Mouse (Mus musculus) mature B cell (primary cell): ENCODE data around the gene Grm8.

ENCODE experiments used
- in situ Hi-C: fragments of 300-500 bp; cut with MboI; formaldehyde crosslinking; loops from 2 replicates; pipeline ENCODE4 v1.14.3; 2019

Grm8 gene

DNA sequence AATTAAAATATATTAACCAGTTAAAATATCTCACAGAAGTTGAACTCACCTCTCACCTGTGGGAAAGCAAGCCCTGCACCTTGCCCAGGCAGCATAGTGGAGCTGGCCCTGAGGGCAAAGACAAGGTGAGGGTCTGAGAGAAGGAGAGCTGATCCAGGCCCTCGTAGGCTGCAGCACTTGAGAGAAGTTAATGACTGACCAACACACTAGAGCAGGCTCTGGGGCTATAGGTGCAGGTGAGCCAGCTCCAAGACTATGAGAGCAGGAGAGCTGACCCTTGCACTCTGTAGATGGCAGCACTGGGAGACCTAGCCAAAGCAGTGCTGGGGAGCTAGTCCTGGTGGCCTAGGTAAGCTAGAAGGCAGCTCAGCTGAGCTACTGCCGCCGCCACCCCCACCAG lies 499.1 kb downstream of the Grm8 start:
- in situ Hi-C loops, result no loop called here

DNA sequence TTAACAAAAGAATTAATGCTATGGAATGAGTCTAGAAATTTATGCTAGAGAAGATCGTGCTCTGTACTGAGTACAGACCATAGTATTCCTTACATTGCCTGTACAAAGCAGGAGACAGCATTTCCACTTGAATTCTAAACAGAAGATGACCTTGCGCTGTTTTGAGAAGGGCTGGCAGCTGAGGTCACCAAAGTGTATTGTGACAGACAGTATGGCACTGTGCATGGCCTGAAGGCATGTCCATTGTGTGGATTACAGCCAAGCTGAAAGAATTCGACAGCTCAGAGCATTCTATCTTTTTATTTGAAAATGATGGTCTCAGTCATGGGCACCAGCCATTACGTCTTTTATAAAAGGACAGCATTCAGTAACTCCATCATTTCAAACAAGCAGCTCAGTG lies 517.5 kb downstream of the Grm8 start:
- in situ Hi-C loops, result no loop called here

DNA sequence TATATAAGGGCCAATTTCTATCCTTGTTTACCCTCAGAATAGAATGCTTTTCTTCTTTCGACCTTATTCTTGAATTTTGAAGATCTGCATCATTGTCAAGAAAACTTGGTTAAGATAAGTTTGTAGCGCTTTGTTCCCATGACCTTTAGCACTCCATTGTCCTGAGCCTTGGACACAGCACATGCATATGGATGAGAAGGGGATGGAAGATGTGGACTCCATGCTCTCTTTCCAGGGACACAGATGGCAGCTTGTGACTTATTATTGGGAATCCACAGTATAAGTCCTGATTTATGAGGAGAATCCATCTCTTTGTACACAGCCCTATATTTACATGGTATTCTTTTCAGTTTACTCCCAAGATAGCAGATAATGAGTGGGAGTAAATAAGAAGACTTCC lies 554.5 kb downstream of the Grm8 start:
- in situ Hi-C loops, result no loop called here

GRCm38 (mm10) chr6:27545516-27545915 lies 589.5 kb downstream of the Grm8 start:
- in situ Hi-C loops, result no loop called here

- in situ Hi-C loops, result no loop called here
Measured at GRCm38 (mm10) chr6:27517620-27518019, 617.4 kb downstream of the Grm8 start.

DNA sequence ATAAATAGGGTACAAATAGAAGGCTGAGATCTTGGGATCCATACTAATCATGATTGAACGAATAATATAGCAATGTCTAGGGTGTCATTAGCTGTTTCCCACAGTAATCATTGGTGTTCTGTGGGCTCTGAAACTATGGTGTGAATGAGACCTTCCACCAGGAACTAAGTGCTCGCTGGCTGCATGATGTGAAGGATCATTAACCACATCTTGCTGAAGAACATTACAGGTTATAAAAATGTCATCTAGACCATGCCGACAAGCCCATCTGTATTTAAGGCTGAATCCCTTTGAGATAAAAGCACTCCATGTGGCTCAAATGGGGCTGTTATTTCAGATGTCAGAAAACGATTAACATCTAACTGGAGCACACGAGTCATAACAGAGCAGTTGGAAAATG lies 674.0 kb downstream of the Grm8 start:
- in situ Hi-C loops, result no loop called here

- in situ Hi-C loops, result no loop called here
Measured at GRCm38 (mm10) chr6:27408473-27408872, 726.5 kb downstream of the Grm8 start.

- in situ Hi-C loops, result no loop called here
Measured at GRCm38 (mm10) chr6:27372416-27372815, 762.6 kb downstream of the Grm8 start.

- in situ Hi-C loops, result no loop called here
Measured at GRCm38 (mm10) chr6:27371095-27371494, 763.9 kb downstream of the Grm8 start.

DNA sequence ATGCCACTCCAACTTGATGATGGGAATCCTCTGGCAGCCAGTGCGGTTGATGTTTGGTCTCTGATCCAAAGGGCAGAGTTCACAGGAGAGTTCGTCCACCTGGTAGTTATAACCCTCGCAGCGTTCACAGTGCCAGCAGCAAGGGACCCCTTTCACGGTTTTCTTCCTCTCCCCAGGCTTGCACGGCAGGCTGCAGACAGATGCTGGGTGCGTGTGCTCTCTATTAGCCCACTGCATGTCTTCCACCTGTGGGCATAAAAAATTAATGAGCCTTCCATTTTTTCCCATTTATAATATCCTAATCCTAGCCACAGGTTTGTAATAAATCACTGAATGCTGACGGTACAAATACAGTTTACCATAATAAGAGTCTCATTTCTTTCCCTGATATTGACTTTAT lies 771.2 kb downstream of the Grm8 start:
- in situ Hi-C loops, result no loop called here

GRCm38 (mm10) chr6:27360440-27360839 lies 774.5 kb downstream of the Grm8 start:
- in situ Hi-C loops, result no loop called here

DNA sequence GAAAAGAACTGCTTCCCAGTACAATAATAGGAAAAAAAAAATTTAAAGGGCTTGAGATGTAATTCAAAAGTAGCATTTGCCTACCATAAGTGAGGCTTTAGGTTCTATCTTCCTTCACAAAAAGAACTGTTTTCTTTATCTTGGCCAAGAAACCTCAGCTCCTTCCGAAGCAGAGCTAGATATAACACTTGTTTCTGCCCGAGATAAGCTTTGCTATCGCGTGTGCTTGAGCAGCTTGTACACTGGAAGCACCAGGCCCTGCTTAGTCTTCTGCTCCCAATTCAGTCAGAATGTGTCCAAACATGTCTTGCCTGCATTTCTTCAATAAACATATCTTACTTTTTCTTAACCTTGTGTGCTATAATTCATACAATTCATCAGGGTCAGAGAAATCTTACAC lies 783.8 kb downstream of the Grm8 start:
- in situ Hi-C loops, result no loop called here

GRCm38 (mm10) chr6:27348272-27348671 lies 786.7 kb downstream of the Grm8 start:
- in situ Hi-C loops, result no loop called here

GRCm38 (mm10) chr6:27346311-27346710 lies 788.7 kb downstream of the Grm8 start:
- in situ Hi-C loops, result no loop called here

- in situ Hi-C loops, result no loop called here
Measured at GRCm38 (mm10) chr6:27340131-27340530, 794.8 kb downstream of the Grm8 start.

DNA sequence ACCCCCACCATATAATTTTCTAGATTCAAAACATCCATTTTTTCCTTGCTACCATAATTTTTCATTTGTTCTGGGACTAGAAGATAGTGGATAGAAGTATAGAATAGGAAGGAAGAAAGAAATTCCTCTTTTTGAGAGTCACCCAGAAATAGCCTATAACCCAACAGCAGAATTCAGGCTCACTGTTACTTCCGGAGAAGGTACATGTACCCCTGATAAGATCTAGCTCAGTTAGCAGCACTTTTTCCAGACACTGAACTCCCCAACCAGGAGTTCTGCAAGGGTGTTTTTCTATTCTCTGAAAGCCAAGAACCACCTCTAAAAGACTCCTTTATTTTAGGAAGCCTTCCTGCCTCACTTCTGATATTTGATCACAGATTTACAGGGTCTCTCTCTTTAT lies 816.4 kb downstream of the Grm8 start:
- in situ Hi-C loops, result no loop called here

- in situ Hi-C loops, result no loop called here
Measured at GRCm38 (mm10) chr6:27317422-27317821, 817.6 kb downstream of the Grm8 start.

- in situ Hi-C loops, result no loop called here
Measured at GRCm38 (mm10) chr6:27316018-27316417, 819.0 kb downstream of the Grm8 start.

- in situ Hi-C loops, result no loop called here
Measured at GRCm38 (mm10) chr6:27314273-27315009, 820.5 kb downstream of the Grm8 start.

DNA sequence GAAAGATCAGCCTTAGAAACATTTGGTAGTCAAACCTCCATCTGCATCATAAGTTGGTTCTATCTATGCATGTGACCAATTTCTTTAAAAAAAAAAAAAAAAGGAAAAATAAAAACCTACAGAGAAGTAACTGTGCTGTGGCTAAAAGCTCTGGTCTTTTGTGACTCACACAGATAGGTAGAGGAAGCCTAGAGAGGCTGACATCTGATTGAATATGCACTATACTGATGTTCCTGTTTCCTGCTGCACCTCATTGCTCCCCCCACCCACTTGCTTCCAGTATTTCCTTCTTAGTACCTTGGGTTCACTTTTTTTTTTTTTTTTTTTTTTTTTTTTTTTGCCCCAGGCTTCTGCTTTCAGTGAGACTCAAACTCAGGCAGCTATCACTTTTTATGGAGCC lies 824.6 kb downstream of the Grm8 start:
- in situ Hi-C loops, result no loop called here

DNA sequence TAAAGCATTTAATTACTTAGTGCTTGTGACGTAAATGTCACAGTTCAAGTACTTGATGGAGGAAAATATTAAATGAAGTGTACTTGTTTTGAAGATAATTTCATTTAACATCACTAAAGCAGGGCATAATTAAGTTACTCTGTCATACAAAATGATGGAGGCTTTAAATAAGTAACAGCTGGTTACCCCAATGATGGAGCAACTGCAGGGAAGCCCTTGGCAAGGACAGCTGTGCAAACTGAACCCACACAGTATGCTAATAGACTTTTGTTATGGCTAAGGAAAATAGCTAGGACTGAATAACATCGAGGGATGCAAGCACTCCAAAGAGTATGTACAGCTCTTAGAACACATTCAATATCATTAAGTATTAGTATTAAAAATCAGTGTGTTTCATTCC lies 829.6 kb downstream of the Grm8 start:
- in situ Hi-C loops, result no loop called here

GRCm38 (mm10) chr6:27264972-27265371 lies 870.0 kb downstream of the Grm8 start:
- in situ Hi-C loops, result no loop called here

DNA sequence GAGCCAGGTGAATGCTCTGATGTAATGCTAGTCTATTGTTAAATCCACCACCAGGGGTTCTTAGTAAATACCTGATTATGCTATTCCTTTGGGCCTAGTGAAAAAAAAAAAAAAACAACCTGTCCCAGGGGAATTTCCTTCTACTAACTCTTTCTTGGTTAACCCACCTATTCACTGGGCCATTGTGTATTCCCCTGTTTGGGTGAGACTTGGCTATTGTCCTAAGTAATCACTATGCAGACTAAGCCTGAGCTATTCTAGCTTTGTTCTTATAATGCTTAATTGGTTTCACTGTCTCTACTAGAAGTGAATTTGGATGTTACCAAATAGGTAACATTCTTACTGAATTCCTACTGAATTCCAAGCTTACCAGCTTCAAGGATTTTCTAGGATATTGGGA lies 872.4 kb downstream of the Grm8 start:
- in situ Hi-C loops, result no loop called here

DNA sequence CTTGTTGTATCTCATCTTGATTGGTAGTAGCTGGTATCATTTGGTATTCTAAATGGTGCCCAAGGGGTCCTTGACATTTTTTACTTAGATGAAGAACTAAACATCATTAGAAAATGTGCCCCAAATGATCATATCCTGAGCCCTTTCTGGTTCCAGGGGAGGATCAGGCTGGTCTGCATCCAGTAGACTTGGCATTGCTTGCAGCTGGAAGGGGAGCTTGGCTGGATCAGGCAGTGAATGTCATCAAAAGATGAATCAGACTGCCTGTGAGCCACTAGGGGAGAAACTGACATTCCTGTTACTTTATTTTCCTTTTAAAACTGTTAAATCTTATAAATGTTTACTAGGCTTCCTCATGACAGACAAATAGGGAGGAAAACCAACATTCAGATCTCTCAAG lies 894.6 kb downstream of the Grm8 start:
- in situ Hi-C loops, result no loop called here
